Mouse (Mus musculus) v-Abl transformed pro-B cells (cell line): Measurements from ENCODE around the gene Iqsec3.

Source experiments
- in situ Hi-C, 2 experiments: fragments of 400-800 bp; cut with MboI; formaldehyde crosslinking; loops; one replicate each; pipeline ENCODE4 v1.15.1; 2025; ENCODE audit not compliant: unreplicated experiment in 2 of 2

The Iqsec3 gene

DNA sequence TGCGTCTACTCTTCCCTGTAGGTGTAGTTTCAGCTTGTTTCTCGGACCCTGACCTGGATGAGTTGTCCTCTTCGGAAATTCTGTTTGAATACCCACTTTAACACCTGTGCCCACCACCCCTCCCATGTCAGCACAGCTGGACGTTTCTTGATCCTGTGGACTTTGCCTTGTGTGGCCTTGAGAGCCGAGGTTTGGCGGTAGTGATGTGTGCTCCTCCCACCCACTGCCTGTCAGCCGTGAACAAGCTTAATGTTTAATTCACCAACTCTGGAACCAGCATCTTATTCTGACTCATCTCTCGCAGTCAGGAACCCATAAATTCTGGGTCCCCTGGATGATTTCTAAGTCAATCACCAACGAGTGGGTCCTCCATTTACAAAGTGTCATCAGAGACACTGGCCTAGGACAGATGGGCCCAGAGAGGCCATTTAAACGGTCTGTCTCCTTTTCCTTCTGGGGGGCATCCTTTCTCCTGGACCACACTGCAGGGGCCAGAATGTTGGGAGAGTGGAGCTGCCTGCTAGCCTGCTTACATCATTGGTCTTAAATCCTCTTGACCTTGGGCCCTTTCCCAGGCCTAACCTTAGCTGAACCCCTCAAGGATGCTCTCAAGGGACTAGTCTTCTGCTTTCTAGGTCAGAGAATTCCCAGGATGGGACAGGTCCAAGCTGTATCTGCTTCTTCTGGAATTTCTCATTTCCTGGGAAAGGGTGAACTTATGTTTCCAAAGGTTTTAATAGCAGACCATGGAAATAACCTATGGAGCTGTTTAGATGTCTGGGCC lies 102.1 kb downstream of the Iqsec3 start:
- in situ Hi-C loops, result loop anchor here in 1 of 2 experiments (25.0 kb wide), 1 partner anchor 384 kb away; no protein-coding TSS in a partner anchor

DNA sequence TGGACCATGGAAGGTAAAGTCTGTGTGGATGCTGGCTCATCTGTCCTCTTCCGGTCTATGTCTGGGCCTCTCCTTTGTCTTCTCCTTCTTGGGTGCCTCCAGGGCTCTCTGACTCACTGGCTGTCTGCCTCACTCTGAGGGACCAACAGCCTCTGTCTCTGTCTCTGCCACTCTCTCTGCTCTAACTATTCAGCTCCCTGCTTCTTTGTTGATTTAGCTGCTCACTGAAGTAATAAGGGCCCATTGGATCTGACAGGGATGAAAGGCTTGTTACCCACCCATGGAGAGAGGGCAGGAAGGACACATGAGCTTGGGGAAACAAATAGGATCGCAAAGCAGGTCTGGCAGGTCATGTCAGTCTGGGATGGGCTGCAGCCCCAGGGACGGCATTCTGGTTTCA lies 106.4 kb downstream of the Iqsec3 start:
- in situ Hi-C loops, result loop anchor here (5.0 to 25.0 kb wide), 3 partner anchors 105 to 380 kb away; no protein-coding TSS in a partner anchor

DNA sequence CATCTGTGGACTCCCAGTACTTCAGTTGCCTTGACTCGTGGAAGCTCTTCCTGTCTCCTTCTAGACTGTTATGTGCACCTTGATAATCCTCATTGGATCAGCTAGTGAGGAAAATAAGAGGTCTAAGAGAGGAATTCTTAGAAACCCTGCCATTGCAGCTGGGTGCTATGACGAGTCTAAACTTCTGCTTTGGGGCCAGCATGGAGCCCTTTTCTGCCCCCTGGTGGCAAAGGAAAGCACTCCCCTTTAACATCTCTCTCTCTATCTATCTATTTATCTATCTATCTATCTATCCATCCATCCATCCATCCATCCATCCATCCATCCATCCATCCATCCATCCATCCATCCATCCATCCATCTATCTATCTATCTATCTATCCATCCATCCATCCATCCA lies 106.9 kb downstream of the Iqsec3 start:
- in situ Hi-C loops, result loop anchor here (5.0 to 25.0 kb wide), 3 partner anchors 104 to 379 kb away; no protein-coding TSS in a partner anchor

DNA sequence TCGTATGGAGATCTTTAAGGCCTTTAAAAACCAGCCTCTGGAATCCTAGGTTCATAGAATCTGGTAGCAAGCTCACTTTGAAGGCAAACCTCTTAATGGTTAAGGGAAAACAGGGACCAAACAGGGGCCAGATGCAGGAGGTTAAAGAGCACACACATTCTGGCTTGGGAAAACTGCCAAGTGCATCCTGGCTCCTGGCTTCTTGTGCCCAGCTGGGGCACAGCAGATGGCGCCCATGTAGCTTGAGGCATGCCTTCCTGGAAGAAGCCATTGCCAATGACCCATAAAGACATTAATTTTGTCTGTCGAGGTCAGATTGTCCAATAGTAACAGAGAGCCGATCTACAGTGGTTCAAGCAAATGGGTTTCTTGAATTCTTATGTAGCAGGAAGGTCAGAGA lies 109.5 kb downstream of the Iqsec3 start:
- in situ Hi-C loops, result loop anchor here in 1 of 2 experiments (25.0 kb wide), 1 partner anchor 377 kb away; no protein-coding TSS in a partner anchor

- in situ Hi-C loops, result loop anchor here in 1 of 2 experiments (25.0 kb wide), 1 partner anchor 376 kb away; no protein-coding TSS in a partner anchor
Measured at GRCm38 (mm10) chr6:121363061-121363460, 110.4 kb downstream of the Iqsec3 start.

DNA sequence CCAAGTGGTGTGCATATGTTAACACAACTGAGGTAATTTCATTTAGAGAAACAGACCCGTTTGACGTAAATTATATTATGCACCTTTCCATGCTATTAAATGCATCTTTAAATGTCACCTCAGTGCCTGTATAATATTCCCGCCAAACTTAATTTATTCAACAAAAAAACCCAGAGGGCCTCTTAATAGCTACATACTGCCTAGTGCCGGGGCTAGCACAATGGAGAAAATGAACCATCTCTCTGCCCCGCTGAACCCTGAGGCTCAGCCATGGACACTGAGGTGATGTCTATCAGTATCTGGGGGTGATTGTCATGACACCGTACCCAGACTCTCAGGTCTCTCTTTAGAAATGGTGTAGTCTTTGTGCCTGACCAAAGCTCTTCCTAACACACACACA lies 116.2 kb downstream of the Iqsec3 start:
- in situ Hi-C loops, result loop anchor here in 1 of 2 experiments (25.0 kb wide), 1 partner anchor 370 kb away; no protein-coding TSS in a partner anchor

DNA sequence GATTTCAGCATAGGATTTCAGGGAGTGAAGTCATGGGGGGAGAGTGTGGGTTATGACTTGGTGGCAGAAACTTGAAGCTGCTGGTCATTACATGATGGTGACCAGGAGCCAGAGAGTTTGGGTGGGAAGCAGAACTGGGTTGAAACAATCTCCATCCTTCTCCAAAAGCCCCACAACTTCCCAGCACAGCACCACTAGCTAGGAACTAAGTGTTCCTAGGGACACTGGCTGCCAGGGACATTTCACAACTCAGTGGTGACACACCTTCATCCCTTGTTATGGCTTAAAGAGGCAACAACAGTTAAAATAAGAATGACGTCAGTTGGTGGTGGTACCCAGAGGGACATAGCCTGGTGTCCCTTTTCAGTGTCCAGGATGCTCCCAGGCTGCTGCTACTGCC lies 117.4 kb downstream of the Iqsec3 start:
- in situ Hi-C loops, result loop anchor here in 1 of 2 experiments (25.0 kb wide), 1 partner anchor 369 kb away; no protein-coding TSS in a partner anchor

DNA sequence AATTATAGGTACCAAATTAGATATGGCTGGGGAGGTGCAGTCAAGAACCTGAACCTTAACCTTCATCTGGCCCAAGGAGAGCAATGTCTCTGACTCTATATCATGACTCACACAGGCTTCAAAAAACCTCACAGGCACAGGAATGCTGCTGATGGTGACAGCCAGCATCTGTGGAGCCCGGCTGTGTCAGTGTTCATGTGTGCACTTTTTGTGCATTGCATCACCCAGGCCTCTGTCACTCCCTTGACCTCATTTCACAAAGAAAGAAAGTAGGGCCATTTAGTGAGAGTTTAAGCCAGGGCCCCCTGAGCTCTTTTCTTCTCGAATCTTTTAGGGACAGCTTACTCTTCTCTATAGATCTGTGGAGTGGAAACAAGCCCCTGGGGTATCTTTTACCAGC lies 121.2 kb downstream of the Iqsec3 start:
- in situ Hi-C loops, result loop anchor here in 1 of 2 experiments (25.0 kb wide), 1 partner anchor 365 kb away; no protein-coding TSS in a partner anchor

DNA sequence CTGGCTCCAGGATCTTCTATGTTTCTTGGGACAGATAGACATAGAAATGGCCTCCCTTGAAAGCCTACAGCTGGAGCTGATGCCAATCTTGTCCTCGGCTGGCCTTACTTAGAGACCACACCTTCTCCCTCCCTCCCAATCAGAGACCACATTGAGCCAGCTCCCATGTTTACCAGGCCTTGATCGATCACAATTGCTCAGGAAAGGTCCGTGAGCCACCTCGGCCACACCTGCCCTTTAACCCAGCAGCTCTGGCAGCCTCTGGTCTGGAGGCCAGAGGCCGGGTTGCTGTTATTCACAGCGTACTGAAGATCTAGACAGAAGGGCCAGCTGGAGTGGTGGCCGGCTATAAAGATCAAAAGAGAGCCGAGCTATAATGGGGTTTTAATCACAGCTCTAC lies 127.0 kb downstream of the Iqsec3 start:
- in situ Hi-C loops, result no loop called here

DNA sequence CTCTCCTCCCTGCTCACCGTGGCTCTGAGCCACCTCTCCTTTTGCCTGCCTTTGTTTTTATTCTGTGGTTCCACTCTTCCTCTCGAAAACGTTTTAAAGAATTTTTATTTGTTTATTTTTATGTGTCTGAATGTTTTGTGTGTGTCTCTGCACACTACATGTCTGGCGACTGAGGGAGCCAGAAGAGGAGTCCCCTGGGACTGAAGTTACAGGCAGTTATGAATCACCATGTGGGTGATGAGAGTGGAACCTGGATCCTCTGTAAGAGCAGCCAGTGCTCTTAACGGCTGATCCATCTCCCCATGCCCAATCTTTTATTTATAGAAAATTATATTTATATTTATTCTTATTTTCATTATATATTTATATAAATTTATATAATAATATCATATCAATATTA lies 129.1 kb downstream of the Iqsec3 start:
- in situ Hi-C loops, result no loop called here

DNA sequence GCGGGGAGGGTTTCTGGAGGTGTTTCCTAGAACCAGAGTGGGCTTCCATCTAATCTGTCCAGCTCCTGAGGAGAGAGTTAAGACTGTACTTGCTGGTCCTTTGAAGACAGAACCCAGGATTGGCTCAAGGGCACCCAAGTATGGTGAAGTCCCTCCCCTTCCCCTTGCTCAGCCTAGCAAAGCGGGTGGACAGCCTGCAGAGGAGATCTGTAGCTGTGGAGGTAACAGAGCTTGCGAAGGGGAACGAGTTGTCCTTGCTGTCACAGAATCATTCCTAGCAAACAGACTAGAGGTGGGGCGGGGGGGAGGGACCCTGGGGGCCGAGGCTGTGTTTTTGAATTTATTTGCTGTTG lies 129.7 kb downstream of the Iqsec3 start:
- in situ Hi-C loops, result no loop called here

DNA sequence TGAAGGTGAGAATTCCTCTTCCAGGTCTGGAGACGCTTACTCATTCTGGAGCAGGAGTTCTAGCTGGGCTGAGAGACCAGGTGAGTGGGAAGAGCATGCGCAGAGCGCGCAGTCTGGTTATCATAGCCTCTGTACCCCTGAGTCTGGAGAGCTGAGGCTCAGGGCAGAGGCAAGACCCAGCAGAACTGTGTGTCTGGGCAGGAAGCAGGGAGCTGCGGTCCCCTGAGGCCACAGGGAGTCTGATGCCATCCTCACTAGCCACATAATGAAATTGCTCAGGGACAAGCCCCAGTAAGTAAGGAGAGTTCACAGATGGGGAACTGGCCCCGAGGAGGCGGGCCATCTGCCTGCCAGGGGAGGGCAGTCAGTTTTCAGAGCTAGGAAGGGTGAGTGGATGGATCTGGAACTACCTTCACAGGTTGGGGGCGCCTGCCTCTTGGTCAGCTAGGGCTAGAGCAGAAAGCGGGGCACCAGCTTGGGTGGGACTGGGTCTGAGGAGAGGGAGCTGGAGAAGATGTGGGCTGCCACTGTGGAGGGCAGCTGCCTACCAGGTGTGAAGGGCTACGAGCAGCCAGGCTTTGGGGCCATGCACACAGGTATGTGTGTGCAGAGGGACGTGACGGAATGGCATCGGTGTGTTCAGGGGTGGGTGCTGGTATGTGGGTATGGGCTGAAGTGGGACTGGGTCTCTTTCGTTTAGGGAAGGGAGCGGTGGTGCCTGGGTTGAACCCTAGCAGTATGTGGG lies 130.3 kb downstream of the Iqsec3 start, which contains the start of gene Slc6a12:
Gene Slc6a12, plus strand, starts transcription at position 51 of the 745 bp plus-strand sequence.
- in situ Hi-C loops, result no loop called here

DNA sequence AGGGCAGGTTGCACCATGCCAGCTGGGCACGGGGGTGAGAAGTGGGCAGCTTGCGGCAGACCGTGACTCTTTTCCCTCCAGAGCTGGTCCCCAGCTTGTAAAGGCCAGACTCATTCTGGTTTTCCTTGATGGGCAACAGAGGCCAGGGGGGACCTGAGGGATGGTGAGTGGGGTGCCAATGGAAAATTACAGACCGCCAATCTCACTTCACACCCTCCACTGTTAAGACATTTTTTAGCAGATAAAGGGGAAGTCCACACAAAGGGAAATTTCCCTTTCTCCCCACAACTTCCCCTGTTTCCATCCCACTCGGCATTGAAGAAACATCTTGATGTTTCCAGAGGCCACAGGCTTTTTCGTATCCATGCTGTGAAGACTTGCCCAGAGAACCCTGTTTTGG lies 131.8 kb downstream of the Iqsec3 start:
- in situ Hi-C loops, result no loop called here

DNA sequence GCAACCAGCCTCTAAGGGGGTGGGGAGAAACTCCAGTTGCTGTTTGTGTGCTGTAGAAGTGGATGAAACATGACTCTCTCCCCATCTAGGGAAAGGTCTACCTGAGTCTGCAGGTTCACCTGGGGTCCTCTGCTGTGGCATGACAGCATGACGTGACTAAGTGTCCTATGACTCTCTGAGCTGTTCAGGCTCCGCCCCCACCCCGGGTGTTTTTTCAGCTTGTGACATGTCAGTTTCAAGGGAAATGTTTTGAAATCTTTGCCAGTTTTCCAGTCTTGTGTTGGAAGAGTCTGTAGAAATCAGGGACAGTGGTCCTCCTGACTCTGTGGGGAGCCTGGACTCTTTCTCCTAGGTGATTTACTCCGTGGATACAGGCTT lies 135.0 kb downstream of the Iqsec3 start:
- in situ Hi-C loops, result loop anchor here (5.0 to 10.0 kb wide), 3 partner anchors 966 to 1054 kb away; partner anchors contain the start of gene M6pr (in 1 of the 2)

DNA sequence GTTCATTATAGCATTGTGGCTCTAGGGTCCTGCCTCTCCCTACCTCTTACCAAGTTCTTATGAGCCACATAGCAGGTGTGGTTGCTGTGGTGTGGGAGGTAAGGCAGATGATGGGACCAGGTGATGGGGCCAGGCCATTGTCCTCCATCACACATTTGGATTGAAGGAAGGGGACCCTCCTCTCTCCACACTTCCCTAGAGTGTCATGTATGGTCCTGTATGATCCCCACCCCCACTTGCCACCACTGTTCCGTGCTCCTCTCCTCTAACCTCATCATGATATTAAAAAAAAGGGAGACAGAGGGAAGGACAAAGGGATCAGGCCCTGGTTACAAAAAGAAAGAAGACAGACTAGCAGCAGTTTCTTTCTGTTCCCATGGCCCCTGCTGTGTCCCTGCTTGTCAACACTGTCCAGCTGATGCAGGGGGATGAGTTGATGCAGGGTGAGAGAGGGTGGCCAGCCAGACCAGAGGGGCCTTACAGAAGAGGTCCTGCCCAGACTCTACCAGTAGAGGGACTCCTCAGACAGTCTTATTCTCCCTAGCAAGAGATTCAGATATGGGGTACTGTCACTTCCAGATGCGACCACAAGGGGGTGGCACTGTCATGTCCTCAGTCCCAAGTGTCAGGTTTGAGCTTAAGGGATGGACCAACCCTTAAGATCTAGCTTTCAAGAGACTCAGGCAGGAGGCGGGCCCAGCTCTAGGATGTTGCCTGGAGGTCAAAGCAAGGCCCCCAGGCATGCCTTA lies 135.5 kb downstream of the Iqsec3 start:
- in situ Hi-C loops, result loop anchor here (5.0 to 10.0 kb wide), 3 partner anchors 967 to 1054 kb away; partner anchors contain the start of gene M6pr (in 1 of the 2)

- in situ Hi-C loops, result loop anchor here (5.0 to 10.0 kb wide), 3 partner anchors 968 to 1055 kb away; partner anchors contain the start of gene M6pr (in 1 of the 2)
Measured at GRCm38 (mm10) chr6:121337229-121337628, 136.2 kb downstream of the Iqsec3 start.

DNA sequence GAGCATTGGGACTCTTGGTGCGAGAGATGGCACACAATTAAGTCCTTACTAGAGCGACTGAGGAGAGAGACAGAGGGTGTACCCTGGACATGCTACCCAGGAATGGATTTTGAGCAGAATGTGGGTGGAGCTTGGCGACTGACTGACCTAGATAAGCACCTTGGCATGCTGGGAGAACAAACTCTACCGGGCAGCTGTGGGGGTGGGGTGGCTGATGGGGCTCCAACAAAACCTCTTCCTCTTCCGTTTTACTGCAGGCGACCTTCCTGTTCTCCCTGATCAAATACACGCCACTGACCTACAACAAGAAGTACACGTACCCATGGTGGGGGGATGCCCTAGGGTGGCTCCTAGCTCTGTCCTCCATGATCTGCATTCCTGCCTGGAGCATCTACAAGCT lies 136.9 kb downstream of the Iqsec3 start:
- in situ Hi-C loops, result loop anchor here (5.0 to 10.0 kb wide), 3 partner anchors 968 to 1056 kb away; partner anchors contain the start of gene M6pr (in 1 of the 2)

GRCm38 (mm10) chr6:121335841-121336240 lies 137.6 kb downstream of the Iqsec3 start:
- in situ Hi-C loops, result loop anchor here (5.0 to 10.0 kb wide), 3 partner anchors 969 to 1056 kb away; partner anchors contain the start of gene M6pr (in 1 of the 2)

GRCm38 (mm10) chr6:121329848-121330508 lies 143.5 kb downstream of the Iqsec3 start:
- in situ Hi-C loops, result loop anchor here in 1 of 2 experiments (10.0 kb wide), 1 partner anchor 975 kb away; the partner anchor contains the start of gene M6pr
